Mouse (Mus musculus): ENCODE results near the gene Gm21173.
"Not testable (repeated sequence)": the region's sequence is repeated elsewhere in the genome, so short reads cannot be mapped to it uniquely, and the experiment has no call there.

The Gm21173 gene

DNA sequence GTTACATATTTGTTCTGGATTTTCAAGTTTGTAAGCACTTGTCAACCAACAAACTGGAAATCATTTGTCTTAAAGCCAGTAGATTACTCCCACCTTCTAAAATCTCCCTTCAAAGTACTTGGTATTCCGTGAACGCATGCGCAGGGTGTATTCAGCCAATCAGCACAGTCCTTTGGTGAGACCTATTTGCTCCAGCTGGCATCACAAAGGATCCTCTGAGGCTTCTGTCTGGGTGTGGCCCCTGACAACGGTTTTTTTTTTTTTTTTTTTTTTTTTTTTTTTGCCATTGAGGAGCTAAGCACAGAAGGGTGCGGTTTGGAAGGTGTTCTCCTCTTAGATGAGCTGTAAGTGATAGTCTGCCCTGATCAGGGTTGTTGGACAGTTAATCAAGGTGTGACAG lies at the start of gene Gm21173:
TSS of gene Gm21173 (plus strand) at position 301 of the 400 bp plus-strand sequence.
- not testable (repeated sequence) for DNase-seq

Data from thymus, postnatal 36 days (tissue).